Mouse (Mus musculus): Measurements from ENCODE around the gene Aprt.

DNA sequence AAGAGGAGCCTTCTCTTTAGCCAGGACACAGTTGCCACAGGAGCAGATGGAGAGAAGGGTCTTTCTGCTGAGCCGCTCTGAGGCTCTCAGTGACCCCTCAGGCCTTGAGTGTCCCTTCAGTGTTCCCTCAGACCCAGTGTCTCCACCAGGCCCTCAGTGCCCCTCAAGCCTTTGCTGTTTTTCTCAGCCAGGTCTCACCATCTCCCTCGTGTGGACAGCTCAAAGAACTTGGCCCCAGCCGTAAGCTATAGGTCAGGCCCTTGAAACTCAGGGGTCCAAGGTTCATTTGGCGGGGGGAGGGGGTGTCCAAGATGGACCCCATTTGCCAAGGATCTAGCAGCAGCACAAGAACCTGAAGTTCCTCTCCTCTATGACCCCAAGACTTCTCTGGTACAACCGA is 47.9 kb upstream of the Aprt start:
- no peak for TF ChIP-seq CTCF (IDR thresholded peaks at IDR 0.05; ENCODE audit: borderline replicate concordance, extremely low read depth, insufficient read depth, insufficient read length)
- TF ChIP-seq POLR2A (IDR thresholded peaks at IDR 0.05; ENCODE audit: borderline replicate concordance, extremely low read depth, insufficient read depth, insufficient read length, poor library complexity, severe bottlenecking), result no peak

Measured in brain, embryonic 14.5 days (tissue).